Mouse (Mus musculus) forebrain, postnatal 0 days (tissue): ENCODE measurements around the gene Ccnt1. TPM values are rescaled to one million over a fixed set of nuclear protein-coding genes. Genes with fewer than 3 reads are reported as not detected.

ENCODE experiments used
- ATAC-seq: fragments of 200-750 bp; cut with Nextera tagmentation; 2 replicates; pipeline ENCODE4 v1.8.0; 2017; ENCODE audit warnings: mild to moderate bottlenecking, moderate library complexity
- DNase-seq: peaks from one replicate; pipeline ENCODE4 v3.0.0-alpha.2; 2015
- H3K27ac ChIP-seq: fragments of 300-500 bp; sonication (generic); 2 replicates; pipeline ENCODE4 v1.5.1; 2014; ENCODE audit warnings: low read depth, mild to moderate bottlenecking, antibody characterized with exemption, low read length, moderate library complexity, mixed read lengths
- H3K27me3 ChIP-seq: fragments of 300-500 bp; sonication (generic); 2 replicates; pipeline ENCODE4 v1.6.1; 2014; ENCODE audit warnings: mild to moderate bottlenecking, low read length, mixed read lengths; ENCODE audit not compliant: insufficient read depth
- H3K36me3 ChIP-seq: fragments of 300-500 bp; sonication (generic); 2 replicates; pipeline ENCODE4 v1.6.1; 2014; ENCODE audit warnings: mild to moderate bottlenecking, moderate library complexity; ENCODE audit not compliant: insufficient read depth
- H3K4me1 ChIP-seq: fragments of 300-500 bp; sonication (generic); 2 replicates; pipeline ENCODE4 v1.6.1; 2014; ENCODE audit warnings: antibody characterized with exemption; ENCODE audit not compliant: insufficient read depth
- H3K4me2 ChIP-seq: fragments of 300-500 bp; sonication (generic); 2 replicates; pipeline ENCODE4 v1.6.1; 2014; ENCODE audit warnings: low read depth, mild to moderate bottlenecking, moderate library complexity
- H3K4me3 ChIP-seq: fragments of 300-500 bp; sonication (generic); 2 replicates; pipeline ENCODE4 v1.5.1; 2014; ENCODE audit warnings: low read depth, low read length, mixed read lengths
- H3K9ac ChIP-seq: fragments of 300-500 bp; sonication (generic); 2 replicates; pipeline ENCODE4 v1.6.1; 2014; ENCODE audit warnings: mild to moderate bottlenecking
- H3K9me3 ChIP-seq: fragments of 300-500 bp; sonication (generic); 2 replicates; pipeline ENCODE4 v1.6.1; 2016; ENCODE audit warnings: low read length
- CTCF ChIP-seq: sonication (generic); IDR thresholded peaks from 2 replicates; pipeline ENCODE4 v1.5.1; 2016; ENCODE audit warnings: antibody characterized with exemption, control low read depth, low read depth
- WGBS: fragments of 180-500 bp; shearing (Covaris S2); extraction: QIAGEN DNeasy Blood & Tissue Kit; methylation state at CpG from one replicate; pipeline ENCODE4 v1.1.7; 2014; 5-methylcytosine and 5-hydroxymethylcytosine counted together
- polyA plus RNA-seq: library from polyadenylated mRNA; unstranded; fragments of >200 nt; fragmentation: Nextera tagmentation; extraction: Ambion mirVana; gene quantifications from 2 replicates; pipeline ENCODE4 v1.2.1, GENCODE M21; 2015
- total RNA-seq: library from RNA; depleted of rRNA; stranded (reverse); fragments of >200 nt; gene quantifications from 2 replicates; pipeline ENCODE4 v1.2.3, GENCODE M21; 2014

Ccnt1 gene
- total and polyA plus RNA-seq, 2 experiments from 2014 or later: 47.0 to 52.0 TPM

- Histone ChIP-seq H3K4me2 (no peak overlapping the region), H3K9ac (no peak overlapping the region), H3K27me3 (no peaks in the 10 kb centered on the region), H3K4me1 (no peaks in the 10 kb centered on the region), H3K27ac (no peak overlapping the region), H3K9me3 (no peaks in the 10 kb centered on the region), H3K4me3 (no peak overlapping the region), H3K36me3 (no peaks in the 10 kb centered on the region)
- TF ChIP-seq CTCF: no peak
- 58% methylated on average over 8 of the region's 8 CpGs for WGBS
- DNase-seq (peak; percentile 31), ATAC-seq (peak; percentile 49; the same call in 1 of the 2 replicates)
These were observed 11.7 kb upstream of the Ccnt1 start for GRCm38 (mm10) chr15:98582410-98582809.

- DNase-seq: peak; percentile 88
- H3K36me3 ChIP-seq: no peaks in the 10 kb centered on the region
- H3K27ac ChIP-seq: no peak overlapping the region
- no peak overlapping the region for H3K9ac ChIP-seq
- TF ChIP-seq CTCF: peak; percentile 94
- peak; percentile 93 for ATAC-seq
- WGBS: 40% methylated on average over 5 of the region's 5 CpGs
- no peaks in the 10 kb centered on the region for H3K27me3 ChIP-seq
- H3K4me1 ChIP-seq: no peaks in the 10 kb centered on the region
- H3K9me3 ChIP-seq: no peaks in the 10 kb centered on the region
- H3K4me3 ChIP-seq: no peak overlapping the region
- no peak overlapping the region for H3K4me2 ChIP-seq
These were observed 9.2 kb upstream of the Ccnt1 start for GRCm38 (mm10) chr15:98579795-98580464.

- no peaks in the 10 kb centered on the region for H3K9me3 ChIP-seq
- no peaks in the 10 kb centered on the region for H3K36me3 ChIP-seq
- H3K4me3 ChIP-seq: no peak overlapping the region
- no peak for TF ChIP-seq CTCF
- H3K4me1 ChIP-seq: no peaks in the 10 kb centered on the region
- no peak overlapping the region for H3K27ac ChIP-seq
- H3K9ac ChIP-seq: no peak overlapping the region
- no peaks in the 10 kb centered on the region; the same call in 1 of the 2 replicates for H3K27me3 ChIP-seq
- ATAC-seq (no peak), DNase-seq (no peak)
- 76% methylated on average over 2 of the region's 2 CpGs for WGBS
- H3K4me2 ChIP-seq: no peak overlapping the region
These were observed 8.6 kb upstream of the Ccnt1 start for GRCm38 (mm10) chr15:98579310-98579709.

- no peak for ATAC-seq
These were observed 2.6 kb upstream of the Ccnt1 start for GRCm38 (mm10) chr15:98573293-98573692.

GRCm38 (mm10) chr15:98569795-98570365 is 843 bp downstream of the Ccnt1 start:
- no peak for DNase-seq
- no peak for ATAC-seq
- Histone ChIP-seq H3K4me1 (peaks cover 13% of the 10 kb centered on the region), H3K9ac (no peak overlapping the region), H3K27ac (no peak overlapping the region), H3K27me3 (no peaks in the 10 kb centered on the region; the same call in 1 of the 2 replicates), H3K4me3 (no peak overlapping the region), H3K36me3 (no peaks in the 10 kb centered on the region), H3K4me2 (no peak overlapping the region), H3K9me3 (no peaks in the 10 kb centered on the region)
- no peak; the same call in 1 of the 2 replicates for TF ChIP-seq CTCF
- 82% methylated on average over 4 of the region's 4 CpGs for WGBS

More at GRCm38 (mm10) chr15:98573293-98573692, 2.6 kb upstream of the Ccnt1 start:
- no peak for DNase-seq
- Histone ChIP-seq H3K9ac (no peak overlapping the region), H3K27me3 (no peaks in the 10 kb centered on the region; the same call in 1 of the 2 replicates), H3K27ac (no peak overlapping the region), H3K36me3 (no peaks in the 10 kb centered on the region), H3K9me3 (no peaks in the 10 kb centered on the region), H3K4me3 (no peak overlapping the region), H3K4me1 (peaks cover 5% of the 10 kb centered on the region), H3K4me2 (no peak overlapping the region)
- TF ChIP-seq CTCF: no peak
- WGBS: 78% methylated on average over 4 of the region's 4 CpGs

- 0 out of 2 replicates have a peak overlapping the region, but pooled peaks have one; percentile 56 for H3K4me3 ChIP-seq
- no peak for TF ChIP-seq CTCF
- ATAC-seq (no peak), DNase-seq (no peak)
- H3K27me3 ChIP-seq: no peaks in the 10 kb centered on the region
- peaks cover 13% of the 10 kb centered on the region for H3K4me1 ChIP-seq
- 68% methylated on average over 7 of the region's 7 CpGs for whole genome bisulfite sequencing
- no peaks in the 10 kb centered on the region for H3K9me3 ChIP-seq
- peak overlapping the region; percentile 57 for H3K4me2 ChIP-seq
- no peak overlapping the region for H3K9ac ChIP-seq
- no peak overlapping the region for H3K27ac ChIP-seq
- no peaks in the 10 kb centered on the region for H3K36me3 ChIP-seq
These were observed 1.5 kb downstream of the Ccnt1 start for GRCm38 (mm10) chr15:98569216-98569615.
